8 mouse cellular contexts compared by ENCODE assay signal in the genomic region with DNA sequence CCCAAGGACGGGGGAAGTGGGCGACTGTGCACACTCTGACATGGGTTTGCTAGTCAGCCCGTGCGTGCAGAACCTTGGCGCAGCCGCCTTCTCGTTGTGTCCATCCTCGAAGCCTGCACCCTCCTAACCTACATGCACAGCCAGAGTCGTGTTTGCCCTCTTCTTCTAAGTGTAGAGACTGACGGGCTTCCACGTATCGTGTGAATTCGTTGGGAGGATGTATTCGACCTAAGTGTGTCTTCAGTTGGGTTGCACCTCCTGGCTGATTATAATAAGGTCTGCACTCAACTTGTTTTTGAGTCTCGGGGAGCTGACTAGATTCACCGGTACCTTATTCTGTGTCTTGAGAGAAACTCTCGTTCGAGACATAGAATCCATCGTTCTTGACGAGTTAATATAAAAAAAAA. TPM values are rescaled to one million over a fixed set of nuclear protein-coding genes. Genes with fewer than 3 reads are reported as not detected.
A peak's percentile ranks its signal among the peaks of the same experiment; 100 is the strongest.
DNase-seq lines count a peak whose midpoint lies in the region; ATAC-seq and TF ChIP-seq lines count a peak whose summit lies in the region.

No protein-coding gene starts in this region.

- in situ Hi-C loops in Patski (cut with MboI; ENCODE audit: low pct_unique_long_range_greater_than_20kb) = no loop called here

- no peak for DNase-seq in heart, adult 9 months (ENCODE audit: low spot score in 2 of 2)
- no peak for DNase-seq in Patski (ENCODE audit: low read depth, low spot score)
- no peak for DNase-seq in midbrain, embryonic 10.5 days (ENCODE audit: low spot score)
- DNase-seq in urinary bladder, adult 18-20 months (ENCODE audit: low spot score in 2 of 2) = no peak
- DNase-seq in layer of hippocampus, adult 11-12 months (ENCODE audit: low spot score) = no peak
- no peak for DNase-seq in right cerebral cortex, postnatal 10 days (ENCODE audit: low spot score in 2 of 2)

- no peaks in the 10 kb centered on the region for H3K9me3 ChIP-seq in heart, embryonic 16.5 days (replicated peaks; ENCODE audit: control insufficient read depth, low read length)
- H3K9me3 ChIP-seq in hindbrain, embryonic 12.5 days (replicated peaks) = no peaks in the 10 kb centered on the region
- H3K9me3 ChIP-seq in midbrain, embryonic 10.5 days (replicated peaks) = no peaks in the 10 kb centered on the region

- peak overlapping the region; percentile 86 for H3K4me2 ChIP-seq in heart, embryonic 16.5 days (ENCODE audit: low read depth, low read length)
- peak overlapping the region; percentile 68 for H3K4me2 ChIP-seq in hindbrain, embryonic 12.5 days (replicated peaks)

- H3K27me3 ChIP-seq in heart, embryonic 16.5 days (ENCODE audit: control insufficient read depth, insufficient read depth, low read length) = no peaks in the 10 kb centered on the region
- no peaks in the 10 kb centered on the region for H3K27me3 ChIP-seq in Patski
- H3K27me3 ChIP-seq in hindbrain, embryonic 12.5 days = no peaks in the 10 kb centered on the region
- no peaks in the 10 kb centered on the region for H3K27me3 ChIP-seq in midbrain, embryonic 10.5 days (ENCODE audit: low read depth, poor library complexity, severe bottlenecking)

- POLR2A ChIA-PET in Patski (lab: Charles Lee) = interaction anchor here (0.7 to 2.4 kb wide), 10 partner anchors 8 to 898 kb away, joined by 3 to 19 read pairs (median 5); a partner anchor contains a TSS

- CTCF ChIA-PET in Patski (lab: Charles Lee) = interaction anchor here (1.4 to 2.4 kb wide), 4 partner anchors 9 to 36 kb away, joined by 3 to 23 read pairs (median 6); no protein-coding TSS in a partner anchor

- ATAC-seq in heart, embryonic 16.5 days (replicated peaks; ENCODE audit: extremely low read depth, insufficient read depth, low FRiP score) = peak; percentile 5; the same call in 1 of the 2 replicates
- ATAC-seq in Patski = peak; percentile 7
- no peak for ATAC-seq in hindbrain, embryonic 12.5 days (ENCODE audit: low FRiP score)

- TF ChIP-seq CTCF in Patski (IDR thresholded peaks at IDR 0.05) = no peak

- H3K27ac ChIP-seq in heart, embryonic 16.5 days (ENCODE audit: low read length) = peak overlapping the region; percentile 96
- peak overlapping the region; percentile 99 for H3K27ac ChIP-seq in hindbrain, embryonic 12.5 days
- peak overlapping the region; percentile 99 for H3K27ac ChIP-seq in midbrain, embryonic 10.5 days (replicated peaks)

- peaks cover 27% of the 10 kb centered on the region for H3K4me1 ChIP-seq in heart, embryonic 16.5 days (ENCODE audit: control insufficient read depth, insufficient read depth, low read length)
- H3K4me1 ChIP-seq in hindbrain, embryonic 12.5 days = peaks cover 21% of the 10 kb centered on the region
- H3K4me1 ChIP-seq in midbrain, embryonic 10.5 days = peaks cover 29% of the 10 kb centered on the region

- peak overlapping the region; percentile 91 for H3K9ac ChIP-seq in heart, embryonic 16.5 days (ENCODE audit: low read length)
- H3K9ac ChIP-seq in hindbrain, embryonic 12.5 days = peak overlapping the region; percentile 90

- no peaks in the 10 kb centered on the region for H3K36me3 ChIP-seq in heart, embryonic 16.5 days (ENCODE audit: control insufficient read depth, insufficient read depth)
- no peaks in the 10 kb centered on the region for H3K36me3 ChIP-seq in hindbrain, embryonic 12.5 days
- H3K36me3 ChIP-seq in midbrain, embryonic 10.5 days = 0 out of 2 replicates have a peak, but pooled peaks cover 3% of the 10 kb centered on the region

- peak overlapping the region; percentile 70 for H3K4me3 ChIP-seq in heart, embryonic 16.5 days (ENCODE audit: low read length)
- H3K4me3 ChIP-seq in hindbrain, embryonic 12.5 days = peak overlapping the region; percentile 53
- H3K4me3 ChIP-seq in midbrain, embryonic 10.5 days = peak overlapping the region; percentile 74

- 5% methylated on average over 20 of the region's 20 CpGs for WGBS in heart, embryonic 16.5 days
- WGBS in hindbrain, embryonic 12.5 days = 10% methylated on average over 20 of the region's 20 CpGs
- 10% methylated on average over 20 of the region's 20 CpGs for WGBS in midbrain, embryonic 10.5 days

RNA-seq across cellular contexts. Expression of a gene that starts 38.6 kb away (rescaled TPM):
- polyA plus RNA-seq in heart, embryonic 16.5 days (2015; fragmentation: Nextera tagmentation; extraction: Ambion mirVana) = 702 and 1,064 TPM in 2 replicates
- polyA plus RNA-seq in Patski (2021) = 2,326 TPM
- polyA plus RNA-seq in hindbrain, embryonic 12.5 days (2016; fragmentation: Nextera tagmentation; extraction: Ambion mirVana) = 2,735 and 2,863 TPM in 2 replicates
- polyA plus RNA-seq in midbrain, embryonic 10.5 days (2016; fragmentation: Nextera tagmentation; extraction: Ambion mirVana) = 2,732 and 2,904 TPM in 2 replicates
